In genomic region chr1:79470856-79471255, GRCm38 (mm10) we compare ENCODE assay signal across 18 mouse cellular contexts. TPM values are rescaled to one million over a fixed set of nuclear protein-coding genes. Genes with fewer than 3 reads are reported as not detected.
"Had no signal": no experiment of that assay in that cellular context is flagged by ENCODE, and none has a peak within 500 bp of the region (broad histone marks: within the 10 kb centered on the region; RNA-seq: fewer than 3 reads in every experiment).

No protein-coding gene starts in this region.

- H3K9me3 ChIP-seq: neural tube, embryonic 15.5 days; stomach, embryonic 15.5 days had no signal

- H3K4me1 ChIP-seq: neural tube, embryonic 15.5 days; stomach, embryonic 15.5 days had no signal

- H3K36me3 ChIP-seq: neural tube, embryonic 15.5 days; stomach, embryonic 15.5 days had no signal

- H3K9ac ChIP-seq: neural tube, embryonic 15.5 days; stomach, embryonic 15.5 days had no signal

- H3K27me3 ChIP-seq: neural tube, embryonic 15.5 days; stomach, embryonic 15.5 days had no signal

- H3K4me3 ChIP-seq: neural tube, embryonic 15.5 days; stomach, embryonic 15.5 days had no signal

- H3K4me2 ChIP-seq: neural tube, embryonic 15.5 days; stomach, embryonic 15.5 days had no signal

- H3K27ac ChIP-seq: neural tube, embryonic 15.5 days; stomach, embryonic 15.5 days; stomach, postnatal 0 days had no signal

- DNase-seq: retina, postnatal 1 day; right cerebral cortex, adult 18-20 months; right cerebral cortex, postnatal 14 days; right cerebral cortex, postnatal 25 days; right cerebral cortex, postnatal 4 days; spleen, adult 18-20 months; thymus, adult 18-20 months; thymus, adult 2 months; thymus, postnatal 14 days; thymus, postnatal 25 days; thymus, postnatal 36 days; thymus, postnatal 4 days had no signal

RNA-seq across cellular contexts. Expression of gene Scg2, which starts 30.9 kb away (rescaled TPM):
- total RNA-seq: neutrophil, adult 5-6 weeks had no signal
- polyA plus RNA-seq: spleen, adult 2 months; testis, adult 2 months had no signal
